Mouse (Mus musculus) yolk sac, embryonic 10.5 days (tissue): ENCODE results near the gene Hist1h3e.
"Not testable (repeated sequence)": the region's sequence is repeated elsewhere in the genome, so short reads cannot be mapped to it uniquely, and the experiment has no call there.

Experiments
- DNase-seq: peaks from one replicate; pipeline ENCODE4 v3.0.0-alpha.2; 2017; ENCODE audit warnings: low spot score

The Hist1h3e gene

DNA sequence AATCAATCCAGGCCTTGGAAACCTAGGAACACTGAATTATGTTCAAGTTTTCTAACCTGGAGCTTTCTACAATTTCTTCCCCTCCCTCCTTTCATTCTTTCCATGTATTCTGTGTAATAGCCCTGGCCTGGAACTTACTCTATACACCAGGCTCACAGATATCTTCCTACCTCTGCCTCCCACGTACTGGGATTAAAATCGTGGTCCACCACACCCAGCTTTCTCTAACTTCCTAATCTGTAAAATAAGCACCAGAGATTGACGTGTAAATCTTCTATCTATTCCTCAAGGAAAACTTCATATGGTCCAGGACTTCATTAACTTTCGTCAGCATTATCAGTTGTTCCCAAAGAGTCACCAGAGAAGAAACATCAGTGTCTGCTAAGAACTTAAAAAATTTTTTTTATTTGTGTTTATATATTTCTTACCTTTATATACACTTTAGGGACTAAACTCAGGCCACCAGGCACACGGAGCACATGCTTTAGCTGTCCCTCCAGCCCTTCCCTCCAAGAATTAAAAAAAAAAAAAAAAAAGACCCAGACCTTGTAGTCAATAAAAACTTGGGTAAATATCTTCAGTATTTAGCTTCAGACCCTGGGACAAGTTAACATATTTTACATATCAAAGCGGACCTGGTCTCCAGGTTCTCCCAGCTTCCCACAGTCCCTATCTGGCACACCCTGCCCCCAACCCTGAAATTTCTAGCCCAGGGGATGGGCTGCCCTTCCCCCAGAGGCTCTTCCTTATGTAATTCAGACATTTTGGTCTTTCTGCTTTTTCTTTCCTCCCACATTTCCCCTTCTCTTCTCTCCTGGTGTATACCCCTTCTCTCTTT is 20.3 kb upstream of the Hist1h3e start:
- DNase-seq = no peak

DNA sequence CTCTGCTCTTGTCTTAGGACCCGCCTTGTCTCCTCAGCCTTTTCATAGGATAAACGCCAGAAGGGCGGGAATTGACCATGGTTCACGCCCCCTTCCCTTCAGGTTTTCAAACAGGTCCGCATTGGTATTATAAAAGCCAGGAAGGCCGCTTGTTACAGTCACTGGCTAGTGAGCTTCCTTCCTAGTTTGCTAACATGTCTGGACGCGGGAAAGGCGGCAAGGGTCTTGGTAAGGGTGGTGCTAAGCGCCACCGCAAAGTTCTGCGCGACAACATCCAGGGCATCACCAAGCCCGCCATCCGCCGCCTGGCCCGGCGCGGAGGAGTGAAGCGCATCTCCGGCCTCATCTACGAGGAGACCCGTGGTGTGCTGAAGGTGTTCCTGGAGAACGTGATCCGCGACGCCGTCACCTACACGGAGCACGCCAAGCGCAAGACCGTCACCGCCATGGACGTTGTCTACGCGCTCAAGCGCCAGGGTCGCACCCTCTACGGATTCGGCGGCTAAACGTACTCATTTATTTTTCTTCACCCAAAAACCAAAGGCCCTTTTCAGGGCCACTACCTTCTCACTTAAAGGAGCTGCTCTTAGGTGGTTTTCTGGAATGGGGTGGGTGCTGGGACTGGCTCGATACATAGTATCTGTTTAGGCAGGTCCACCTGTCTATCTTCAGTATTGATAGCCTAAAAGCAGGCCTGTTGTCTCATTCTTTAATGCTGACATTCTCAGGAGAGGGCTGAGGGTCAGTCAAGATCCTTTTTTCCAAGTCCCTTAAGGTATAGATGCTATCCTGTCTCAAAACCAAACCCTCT is 19.4 kb upstream of the Hist1h3e start, which contains the start of gene Hist1h4d:
TSS of gene Hist1h4d (plus strand) at position 191 of the 811 bp plus-strand sequence.
- peak; percentile 99 for DNase-seq

DNA sequence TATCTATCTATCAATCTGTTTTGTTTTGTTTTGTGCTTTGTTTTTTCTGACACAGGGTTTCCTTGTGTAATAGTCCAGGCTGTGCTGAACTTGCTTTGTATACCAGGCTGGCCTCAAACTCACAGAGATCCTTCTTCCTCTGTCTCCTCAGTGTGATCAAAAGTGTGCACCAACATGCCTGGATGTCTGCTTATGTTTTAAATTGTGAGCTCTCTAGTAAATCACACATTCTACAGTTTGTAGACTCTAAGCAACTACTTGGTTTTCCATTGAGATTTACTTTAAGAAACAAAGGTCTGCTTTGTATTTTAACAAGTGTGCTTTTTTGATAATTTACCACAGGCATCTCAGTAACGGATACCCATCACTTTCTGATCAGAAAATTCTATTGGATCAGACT is 15.7 kb upstream of the Hist1h3e start:
- DNase-seq = no peak

DNA sequence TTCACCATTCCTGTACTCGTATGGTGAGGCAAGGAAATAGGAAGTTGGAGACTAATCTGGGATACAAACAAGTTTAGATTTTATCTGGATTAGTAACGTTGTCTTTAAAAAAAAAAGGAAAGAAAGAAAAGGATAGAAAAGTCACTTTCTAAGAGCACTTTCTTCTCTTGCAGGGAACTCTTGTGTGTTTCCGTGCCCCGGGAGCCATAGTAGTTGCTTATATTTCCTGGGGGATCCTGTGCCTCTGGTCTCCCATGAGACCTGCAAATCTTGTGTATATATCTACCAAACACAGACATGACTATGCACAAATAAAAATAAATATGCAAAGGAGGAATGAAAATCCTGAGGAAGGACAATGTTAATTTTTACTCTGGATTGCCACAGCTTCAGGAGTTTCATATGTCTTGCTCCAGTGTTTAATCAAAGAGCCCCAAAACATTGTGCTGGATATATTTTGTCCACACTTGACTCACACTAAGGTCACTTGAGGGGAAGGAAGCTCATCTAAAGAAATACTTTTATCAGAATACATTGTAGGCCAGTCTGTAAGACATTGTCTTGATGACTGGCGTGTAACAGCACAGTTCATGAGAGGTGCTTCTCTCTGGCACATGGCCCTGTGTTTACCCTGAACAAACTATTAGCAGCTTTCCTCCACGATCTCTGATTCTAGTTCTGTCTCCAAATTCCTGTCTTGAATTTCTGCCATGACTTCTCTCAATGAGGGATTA is 14.9 kb upstream of the Hist1h3e start:
- DNase-seq = no peak

DNA sequence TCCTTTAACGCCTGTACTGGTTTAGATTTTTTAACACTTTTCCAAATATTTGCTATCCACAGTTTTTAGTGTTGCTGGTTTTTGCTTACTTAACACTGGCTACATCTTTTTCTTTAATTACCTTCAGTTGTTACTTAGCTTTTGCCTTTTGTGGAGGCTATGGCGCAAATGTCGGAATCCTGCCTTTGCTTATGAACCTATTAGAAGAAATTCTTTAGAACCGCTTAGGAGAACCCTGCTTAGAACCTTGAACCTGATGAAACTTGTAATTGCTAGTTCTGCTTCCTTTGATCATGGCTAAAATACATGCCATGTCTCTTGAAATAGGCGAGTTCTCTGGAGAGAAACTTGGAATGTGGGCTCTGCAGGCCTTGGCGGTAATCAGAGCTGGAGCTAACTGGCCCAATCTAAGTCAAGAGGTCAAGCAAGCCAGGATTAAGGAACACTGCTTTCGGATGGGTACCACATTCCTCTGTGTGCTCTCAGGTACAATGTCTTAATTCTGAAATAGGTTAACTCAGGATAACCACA is 14.2 kb upstream of the Hist1h3e start:
- peak; percentile 68 for DNase-seq

DNA sequence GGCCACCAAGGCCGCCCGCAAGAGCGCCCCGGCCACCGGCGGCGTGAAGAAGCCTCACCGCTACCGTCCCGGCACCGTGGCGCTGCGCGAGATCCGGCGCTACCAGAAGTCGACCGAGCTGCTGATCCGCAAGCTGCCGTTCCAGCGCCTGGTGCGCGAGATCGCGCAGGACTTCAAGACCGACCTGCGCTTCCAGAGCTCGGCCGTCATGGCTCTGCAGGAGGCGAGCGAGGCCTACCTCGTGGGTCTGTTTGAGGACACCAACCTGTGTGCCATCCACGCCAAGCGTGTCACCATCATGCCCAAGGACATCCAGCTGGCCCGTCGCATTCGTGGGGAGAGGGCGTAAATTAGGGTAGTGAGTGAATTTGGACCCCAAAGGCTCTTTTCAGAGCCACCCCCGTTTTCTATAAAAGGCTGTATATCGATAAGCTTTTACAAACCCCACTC is 13.7 kb upstream of the Hist1h3e start:
- peak; percentile 33 for DNase-seq

DNA sequence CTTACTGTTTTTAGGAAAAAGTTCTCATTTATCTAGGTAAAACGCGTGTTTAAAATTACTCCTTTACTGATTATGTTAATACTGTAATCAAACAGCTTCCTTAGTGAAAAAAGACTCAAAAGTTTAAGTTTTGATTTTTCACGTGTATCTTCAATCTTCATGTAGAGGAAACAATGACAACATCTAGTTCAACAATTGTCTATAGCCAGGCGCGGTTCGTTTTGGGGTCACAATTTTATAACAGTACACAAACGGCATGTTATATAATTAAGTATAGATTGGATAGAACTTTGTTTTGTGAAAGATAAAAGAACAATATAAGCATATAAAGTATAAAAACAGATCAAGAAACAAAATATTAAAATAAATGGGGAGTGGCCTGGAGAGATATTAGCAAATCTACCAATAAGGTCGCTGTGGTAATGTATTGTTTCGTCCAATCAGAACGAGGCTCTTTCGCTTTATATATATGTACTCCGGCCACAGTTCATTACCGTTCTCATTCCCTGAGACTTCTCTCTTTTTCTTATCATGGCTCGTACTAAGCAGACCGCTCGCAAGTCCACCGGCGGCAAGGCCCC is 13.2 kb upstream of the Hist1h3e start, which contains the start of gene Hist1h3d:
TSS of gene Hist1h3d (plus strand) at position 493 of the 581 bp plus-strand sequence.
- DNase-seq = peak; percentile 89

DNA sequence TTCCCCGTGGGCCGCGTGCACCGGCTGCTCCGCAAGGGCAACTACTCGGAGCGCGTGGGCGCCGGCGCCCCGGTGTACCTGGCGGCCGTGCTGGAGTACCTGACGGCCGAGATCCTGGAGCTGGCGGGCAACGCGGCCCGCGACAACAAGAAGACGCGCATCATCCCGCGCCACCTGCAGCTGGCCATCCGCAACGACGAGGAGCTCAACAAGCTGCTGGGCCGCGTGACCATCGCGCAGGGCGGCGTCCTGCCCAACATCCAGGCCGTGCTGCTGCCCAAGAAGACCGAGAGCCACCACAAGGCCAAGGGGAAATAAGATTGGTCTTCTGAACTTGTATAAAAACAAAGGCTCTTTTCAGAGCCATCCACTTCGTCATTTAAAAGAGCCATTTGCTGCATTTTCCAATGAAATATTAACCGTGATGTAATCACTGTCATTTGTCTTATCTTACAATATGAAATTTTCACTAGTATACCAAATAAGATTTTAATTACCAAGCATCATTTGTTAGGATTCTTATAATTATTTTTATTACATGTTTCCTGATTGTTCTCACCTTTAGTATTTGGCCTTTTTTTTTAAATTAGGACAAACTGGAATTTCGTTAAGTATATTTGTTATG is 12.5 kb upstream of the Hist1h3e start:
- not testable (repeated sequence) for DNase-seq

DNA sequence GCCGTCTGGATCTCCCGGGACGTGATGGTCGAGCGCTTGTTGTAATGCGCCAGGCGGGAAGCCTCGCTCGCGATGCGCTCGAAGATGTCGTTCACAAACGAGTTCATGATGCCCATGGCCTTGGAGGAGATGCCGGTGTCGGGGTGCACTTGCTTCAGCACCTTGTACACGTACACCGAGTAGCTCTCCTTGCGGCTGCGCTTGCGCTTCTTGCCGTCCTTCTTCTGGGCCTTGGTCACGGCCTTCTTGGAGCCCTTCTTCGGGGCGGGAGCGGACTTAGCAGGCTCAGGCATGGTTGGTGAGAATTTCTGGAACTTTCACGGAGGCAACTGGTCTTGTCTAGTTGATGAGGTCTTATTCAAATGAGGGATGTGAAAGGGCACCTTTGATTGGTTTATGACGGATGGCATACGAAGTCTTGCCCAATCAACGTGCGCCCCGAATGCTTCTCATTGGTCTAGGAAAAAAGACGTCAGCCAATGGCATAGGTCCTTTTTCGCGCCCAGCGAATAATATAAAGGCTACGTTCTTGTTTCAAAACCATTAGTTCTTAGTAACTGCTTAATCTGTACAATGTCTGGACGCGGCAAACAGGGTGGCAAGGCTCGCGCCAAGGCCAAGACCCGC is 11.8 kb upstream of the Hist1h3e start, which contains the start of the genes Hist1h2bf and Hist1h2ad:
TSS of gene Hist1h2bf (minus strand) at position 299 of the 627 bp plus-strand sequence.
TSS of gene Hist1h2ad (plus strand) at position 484 of the 627 bp plus-strand sequence.
- DNase-seq = peak; percentile 96

DNA sequence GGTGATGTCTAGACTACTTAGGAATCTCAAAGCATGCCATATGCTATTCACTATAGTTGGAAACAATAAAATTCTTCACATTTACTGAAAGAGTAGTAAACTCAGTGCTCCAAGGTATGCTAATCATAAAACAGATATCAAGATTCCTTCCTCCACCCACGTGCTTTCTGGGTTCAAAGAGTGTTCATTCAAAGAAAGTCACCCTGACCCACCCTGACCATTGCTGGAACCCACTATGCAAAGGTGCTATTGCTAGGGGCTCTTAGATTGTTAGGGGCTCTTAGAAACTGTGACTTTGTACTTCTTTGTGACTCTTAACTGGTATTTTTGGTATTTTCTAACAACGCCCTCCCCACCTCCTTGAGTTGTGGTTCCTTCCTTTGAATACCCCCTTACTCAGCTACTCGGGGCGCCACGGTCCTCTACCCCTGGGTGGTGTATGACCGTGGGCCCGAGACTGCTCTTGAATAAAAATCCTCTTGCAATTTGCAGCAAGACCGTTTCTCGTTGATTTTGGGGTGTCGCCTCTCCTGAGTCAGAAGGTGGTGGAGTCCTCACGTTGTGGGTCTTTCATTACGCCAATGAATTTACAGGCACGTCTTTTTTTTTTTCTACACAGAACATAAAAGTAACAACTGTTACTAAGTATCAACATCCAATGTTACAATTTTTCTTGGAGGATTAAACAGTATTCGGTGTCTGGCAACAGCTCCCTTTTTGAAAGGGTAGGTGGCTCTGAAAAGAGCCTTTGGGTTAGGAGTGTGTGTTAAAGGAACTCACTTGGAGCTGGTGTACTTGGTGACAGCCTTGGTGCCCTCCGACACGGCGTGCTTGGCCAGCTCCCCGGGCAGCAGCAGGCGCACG is 11.1 kb upstream of the Hist1h3e start:
- DNase-seq = peak; percentile 33

DNA sequence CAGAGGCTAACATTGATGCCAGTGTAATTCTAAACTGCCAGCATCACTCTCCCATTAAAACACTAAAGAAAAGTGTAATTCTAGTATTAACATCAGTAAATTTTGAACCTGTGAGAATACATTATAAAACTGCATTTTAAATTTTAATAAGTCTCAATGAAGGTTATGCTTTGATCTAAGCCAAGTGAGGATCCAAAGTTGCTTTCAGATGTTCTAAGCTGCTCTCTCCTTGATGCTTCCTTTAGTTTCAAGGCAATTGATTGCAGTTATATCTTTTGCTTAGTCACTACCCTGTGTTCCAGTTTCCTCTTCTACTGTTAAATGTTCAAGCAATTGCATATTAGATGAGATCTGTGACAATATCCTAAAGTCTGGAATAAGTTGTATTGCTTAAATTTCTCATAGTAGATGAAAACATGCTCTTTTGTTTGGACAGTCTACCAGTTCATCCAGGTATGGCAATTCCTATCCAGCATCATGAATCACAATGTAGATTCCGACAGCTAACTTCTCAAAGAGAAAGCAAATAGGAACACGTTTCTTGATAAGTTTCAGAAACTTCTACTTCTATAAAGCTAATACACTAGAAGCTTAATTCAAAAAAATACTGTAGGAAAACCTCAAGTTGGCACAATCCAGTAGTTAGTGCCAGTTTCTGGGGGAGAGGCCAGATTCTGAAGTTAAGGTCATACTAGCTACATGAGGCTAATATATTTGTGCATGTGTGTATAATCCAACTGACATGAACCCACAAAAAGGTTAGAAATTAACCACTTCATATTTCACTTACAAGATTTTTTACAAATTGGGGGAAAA is 10.3 kb upstream of the Hist1h3e start:
- no peak for DNase-seq

DNA sequence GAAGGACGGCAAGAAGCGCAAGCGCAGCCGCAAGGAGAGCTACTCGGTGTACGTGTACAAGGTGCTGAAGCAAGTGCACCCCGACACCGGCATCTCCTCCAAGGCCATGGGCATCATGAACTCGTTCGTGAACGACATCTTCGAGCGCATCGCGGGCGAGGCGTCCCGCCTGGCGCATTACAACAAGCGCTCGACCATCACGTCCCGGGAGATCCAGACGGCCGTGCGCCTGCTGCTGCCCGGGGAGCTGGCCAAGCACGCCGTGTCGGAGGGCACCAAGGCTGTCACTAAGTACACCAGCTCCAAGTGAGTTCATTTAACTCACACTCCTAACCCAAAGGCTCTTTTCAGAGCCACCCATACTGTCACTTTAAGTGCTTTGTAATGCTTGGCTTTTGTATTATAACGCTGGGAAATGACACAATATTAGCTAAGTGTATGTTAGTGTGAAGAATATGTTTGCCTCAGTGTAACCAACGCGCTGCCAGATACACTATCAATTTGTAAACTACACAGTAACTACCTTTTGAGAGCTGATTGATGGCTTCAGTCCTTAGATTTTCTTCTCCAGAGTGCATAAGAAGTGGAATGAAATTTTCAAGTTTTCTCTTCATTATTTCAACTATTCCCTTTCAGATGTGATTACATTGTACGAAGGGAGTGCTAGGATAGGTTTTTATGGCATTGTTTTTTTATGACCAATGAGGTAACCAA is 9.5 kb upstream of the Hist1h3e start:
- peak; percentile 62 for DNase-seq

DNA sequence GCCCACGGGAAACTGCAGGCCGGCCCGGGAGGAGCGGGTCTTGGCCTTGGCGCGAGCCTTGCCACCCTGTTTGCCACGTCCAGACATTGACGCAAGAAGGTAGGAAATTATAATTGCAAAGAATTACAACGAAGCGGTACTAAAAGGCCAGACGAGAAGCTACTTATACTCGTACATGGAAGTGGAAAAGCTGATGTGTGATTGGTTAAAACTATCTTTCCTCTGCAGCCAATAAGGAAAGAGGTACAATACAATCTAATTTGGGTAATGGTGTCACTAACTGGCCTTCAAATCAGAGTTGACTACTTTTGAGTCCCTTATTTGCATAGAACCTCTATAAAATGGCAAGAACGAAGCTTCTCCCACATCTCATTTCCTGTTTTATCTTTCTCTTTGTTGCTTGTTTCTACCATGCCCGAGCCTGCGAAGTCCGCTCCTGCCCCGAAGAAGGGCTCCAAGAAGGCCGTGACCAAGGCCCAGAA is 8.9 kb upstream of the Hist1h3e start, which contains the start of the genes Hist1h2ae and Hist1h2bg:
TSS of gene Hist1h2ae (minus strand) at position 199 of the 482 bp plus-strand sequence.
TSS of gene Hist1h2bg (plus strand) at position 375 of the 482 bp plus-strand sequence.
- peak; percentile 94 for DNase-seq

DNA sequence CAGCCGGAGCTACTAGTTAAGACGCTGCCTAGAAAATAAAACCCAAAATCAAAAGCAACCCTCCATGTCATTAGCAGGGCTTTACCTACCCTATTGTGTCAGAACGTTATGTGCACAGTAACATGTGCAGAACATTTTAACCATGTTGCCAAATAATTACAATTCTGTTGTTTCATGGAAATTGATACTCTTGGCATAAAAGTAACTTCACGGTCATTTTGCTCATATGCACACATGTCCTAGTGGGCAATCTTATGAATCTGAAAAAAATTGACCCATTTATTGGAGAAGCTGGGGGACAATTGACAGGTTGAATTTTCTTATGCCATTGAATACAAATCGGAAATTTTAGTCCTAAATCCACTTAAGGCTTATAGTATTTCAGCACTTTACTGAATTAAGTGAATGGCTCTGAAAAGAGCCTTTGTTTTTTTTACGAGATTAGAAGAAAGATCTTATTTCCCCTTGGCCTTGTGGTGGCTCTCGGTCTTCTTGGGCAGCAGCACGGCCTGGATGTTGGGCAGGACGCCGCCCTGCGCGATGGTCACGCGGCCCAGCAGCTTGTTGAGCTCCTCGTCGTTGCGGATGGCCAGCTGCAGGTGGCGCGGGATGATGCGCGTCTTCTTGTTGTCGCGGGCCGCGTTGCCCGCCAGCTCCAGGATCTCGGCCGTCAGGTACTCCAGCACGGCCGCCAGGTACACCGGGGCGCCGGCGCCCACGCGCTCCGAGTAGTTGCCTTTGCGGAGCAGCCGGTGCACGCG is 8.3 kb upstream of the Hist1h3e start:
- peak; percentile 49 for DNase-seq

DNA sequence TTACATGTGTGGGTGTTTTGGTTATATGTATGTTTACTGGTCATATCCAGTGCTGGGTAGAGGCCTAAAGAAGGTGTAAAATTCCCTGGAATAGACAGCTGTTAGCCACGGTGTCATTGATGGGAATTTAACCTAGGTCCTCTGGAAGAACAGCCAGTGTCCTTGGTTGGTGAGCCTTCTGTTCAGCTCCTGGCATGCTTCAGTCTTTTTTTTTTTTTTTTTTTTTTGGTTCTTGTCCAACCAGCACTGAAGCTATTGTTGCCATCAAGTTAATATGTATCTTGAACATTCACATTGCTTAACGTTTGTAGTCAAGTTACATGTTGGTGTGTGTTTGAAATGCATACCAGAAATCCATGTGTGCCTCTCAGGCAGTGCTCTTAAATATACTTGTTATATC is 2.3 kb upstream of the Hist1h3e start:
- DNase-seq = no peak

DNA sequence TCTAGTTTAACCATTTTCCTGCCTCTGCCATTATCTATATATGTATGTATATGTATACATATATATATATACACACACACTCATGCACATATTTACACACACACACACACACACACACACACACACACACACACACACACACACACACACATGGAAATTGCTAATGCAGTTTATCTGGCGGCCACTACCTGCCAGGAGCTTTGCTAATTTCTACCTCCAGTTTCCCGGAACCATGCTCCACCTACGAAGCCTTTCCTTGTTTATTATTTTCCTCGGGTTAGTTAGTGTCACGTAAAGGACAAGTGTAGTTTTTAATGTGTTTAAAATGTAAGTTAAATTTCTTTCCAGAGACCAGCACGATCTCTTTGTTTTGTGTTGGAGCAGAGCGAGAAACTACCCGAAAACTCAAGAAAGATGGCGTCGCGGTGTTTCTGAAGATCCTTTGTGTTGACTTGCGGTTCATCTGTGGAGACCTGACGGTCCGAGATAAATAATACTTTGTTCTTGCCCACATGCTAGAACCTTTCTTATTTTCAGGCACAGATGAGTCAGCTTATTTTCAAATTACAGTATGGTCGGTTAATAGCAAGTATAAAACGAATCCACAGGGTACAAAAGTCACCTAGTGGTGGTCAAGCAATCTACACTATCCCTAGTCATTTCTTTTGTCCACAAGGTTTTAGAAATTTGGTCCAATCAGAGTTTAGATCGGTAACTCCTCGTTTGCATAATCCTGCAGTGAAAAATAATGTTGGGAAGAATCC is 712 bp upstream of the Hist1h3e start:
- DNase-seq = peak; percentile 74
